Mouse (Mus musculus) CD4-positive, CD25-positive, alpha-beta regulatory T cell, adult 4 months (primary cell): ENCODE measurements around the gene Tmem11. TPM values are rescaled to one million over a fixed set of nuclear protein-coding genes. Genes with fewer than 3 reads are reported as not detected.
"Not testable (repeated sequence)": the region's sequence is repeated elsewhere in the genome, so short reads cannot be mapped to it uniquely, and the experiment has no call there.

Experiments
- ATAC-seq: one replicate; pipeline ENCODE4 v1.8.0; 2017
- polyA plus RNA-seq, 2 experiments: library from polyadenylated mRNA; unstranded; fragments of 100-300 nt; shearing (Covaris generic); gene quantifications; one replicate each; pipeline ENCODE4 v1.2.1; 2017

The Tmem11 gene
- polyA plus RNA-seq, 2 experiments from 2014 or later, result 33.2 to 36.9 TPM

DNA sequence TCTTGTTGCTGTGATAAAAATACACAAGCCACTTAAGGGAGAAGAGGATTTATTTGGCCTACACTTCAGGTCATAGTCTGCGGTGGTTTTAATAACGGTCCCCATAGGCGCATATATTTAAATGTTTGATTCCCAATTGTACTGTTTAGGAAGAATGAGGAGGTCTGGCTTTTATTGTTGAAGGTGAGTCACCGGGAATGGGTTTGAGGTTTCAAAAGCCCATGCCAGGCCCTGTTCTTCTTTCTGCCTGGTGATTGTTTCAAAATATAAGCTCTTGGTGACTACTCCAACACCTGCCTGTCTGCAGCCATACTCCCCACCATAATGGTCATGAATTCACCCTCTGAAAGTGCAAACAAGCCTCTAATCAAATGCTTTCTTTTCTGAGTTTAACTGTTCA, 1.5 kb upstream of the Tmem11 start:
- no peak for ATAC-seq

DNA sequence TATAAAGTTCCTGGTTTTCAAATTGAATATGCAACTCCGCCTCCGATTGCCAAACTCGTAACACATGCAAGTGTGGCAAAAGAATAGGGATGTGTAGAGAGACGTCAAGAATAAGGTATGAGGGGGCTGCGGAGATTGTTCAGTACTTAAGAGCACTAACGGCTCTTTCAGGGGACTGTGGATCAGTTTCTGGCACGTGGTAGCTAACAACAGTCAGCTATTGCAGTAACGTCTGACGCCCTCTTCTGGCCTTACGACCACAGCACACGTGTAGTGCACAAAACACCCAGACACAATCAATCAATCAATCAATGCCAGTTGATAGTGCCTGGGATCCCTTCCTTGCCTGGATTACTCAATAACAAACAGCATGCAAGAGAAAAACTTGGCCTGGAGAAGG, 351 bp upstream of the Tmem11 start:
- ATAC-seq, result peak; percentile 44

DNA sequence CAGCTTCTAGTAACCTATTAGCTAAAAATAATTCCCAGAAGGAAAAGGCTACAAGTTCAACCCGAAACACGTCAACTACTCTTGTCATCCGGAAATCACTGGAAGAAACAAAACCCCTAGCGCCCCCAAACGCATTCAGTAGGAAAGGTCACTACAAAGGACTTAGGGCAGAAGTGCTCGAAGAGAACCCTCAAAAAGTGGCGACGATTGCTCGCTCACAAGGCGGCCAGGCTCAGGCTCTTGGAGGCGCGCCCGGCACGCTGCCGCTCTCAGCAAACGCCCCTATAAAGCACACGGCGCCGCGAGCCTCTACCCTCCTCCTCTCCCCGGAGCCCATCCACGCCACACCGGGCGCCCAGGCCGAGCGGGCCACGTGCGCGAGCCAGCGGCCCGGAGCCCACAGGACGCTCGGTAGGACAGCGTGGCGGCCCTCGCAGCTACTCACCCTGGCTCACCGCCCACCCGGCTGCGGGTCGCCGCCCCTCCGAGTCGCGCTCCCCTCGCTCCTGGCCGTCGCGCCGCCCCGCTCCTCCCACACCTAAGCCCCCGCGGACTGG, 938 bp downstream of the Tmem11 start:
- ATAC-seq, result peak; percentile 22

DNA sequence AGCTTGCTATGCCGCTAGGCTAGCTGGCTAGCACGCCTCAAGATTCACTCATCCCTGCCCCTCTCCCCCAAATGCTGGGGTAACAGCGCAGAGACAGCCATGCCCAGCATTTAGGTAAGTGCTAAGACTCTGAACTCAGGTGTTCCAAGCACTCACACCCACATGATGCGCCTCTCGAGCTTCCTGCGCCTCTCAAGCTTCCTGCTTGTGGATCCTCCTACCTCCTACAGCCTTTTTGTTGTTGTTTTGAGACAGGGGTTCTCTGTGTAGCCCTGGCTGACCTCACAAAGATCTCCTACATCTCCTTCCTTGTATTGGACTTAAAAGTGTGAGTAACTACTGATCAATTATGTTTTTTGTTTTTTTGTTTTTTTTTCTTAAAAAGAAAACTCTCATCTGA, 6.0 kb downstream of the Tmem11 start:
- peak; percentile 68 for ATAC-seq

DNA sequence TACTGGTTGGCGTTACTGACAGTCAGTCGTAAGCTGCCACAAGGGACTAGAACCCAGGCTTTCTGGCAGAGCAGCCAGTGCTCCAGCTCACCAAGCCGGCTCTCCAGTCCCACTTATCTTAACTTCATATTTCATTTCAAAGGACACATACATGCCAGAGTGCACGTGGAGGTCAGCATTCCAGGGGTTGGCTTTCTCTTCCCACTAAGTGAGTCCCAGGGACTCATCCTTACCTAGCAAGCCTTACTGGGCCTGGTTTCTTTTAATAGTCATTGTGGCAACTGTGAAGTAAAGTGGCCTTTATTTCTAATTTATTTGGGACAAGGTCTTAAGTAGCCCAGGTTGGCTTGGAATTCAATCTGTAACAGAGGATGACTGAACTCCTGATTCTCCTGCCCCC, 7.7 kb downstream of the Tmem11 start:
- no peak for ATAC-seq

DNA sequence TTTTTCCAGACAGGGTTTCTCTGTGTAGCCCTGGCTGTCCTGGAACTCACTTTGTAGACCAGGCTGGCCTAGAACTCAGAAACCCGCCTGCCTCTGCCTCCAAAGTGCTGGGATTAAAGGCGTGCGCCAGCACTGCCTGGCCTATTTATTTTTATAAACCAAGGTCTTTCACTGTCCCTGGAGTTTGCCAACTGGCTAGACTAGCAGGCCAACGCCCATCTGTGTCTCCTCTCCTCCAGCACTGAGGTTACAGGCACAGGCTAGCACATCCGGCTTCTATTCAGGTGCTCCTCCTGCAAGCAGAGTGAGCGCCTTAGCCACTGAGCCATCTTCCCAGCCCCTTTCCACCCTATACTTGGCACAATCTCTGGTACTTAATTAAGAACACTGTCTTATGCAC, 9.6 kb downstream of the Tmem11 start:
- ATAC-seq, result not testable (repeated sequence)

DNA sequence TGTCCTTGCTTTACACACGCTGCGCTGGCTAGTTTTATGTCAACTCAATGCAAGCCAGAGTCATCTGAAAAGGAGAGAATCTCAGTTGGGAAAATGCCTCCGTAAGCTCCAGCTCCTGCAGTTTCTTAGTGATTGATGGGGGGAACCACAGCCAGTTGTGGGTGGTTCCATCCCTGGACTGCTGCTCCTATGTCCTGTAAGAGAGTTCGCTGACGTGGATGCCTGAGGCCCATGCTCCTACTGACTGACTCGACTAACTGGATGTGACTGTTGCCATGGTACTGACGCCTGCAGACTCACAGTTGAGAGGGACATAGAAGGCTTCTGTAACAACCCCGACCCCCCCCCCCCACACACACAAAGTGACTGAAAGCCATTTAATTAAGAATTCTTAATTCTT, 11.2 kb downstream of the Tmem11 start:
- ATAC-seq, result no peak

DNA sequence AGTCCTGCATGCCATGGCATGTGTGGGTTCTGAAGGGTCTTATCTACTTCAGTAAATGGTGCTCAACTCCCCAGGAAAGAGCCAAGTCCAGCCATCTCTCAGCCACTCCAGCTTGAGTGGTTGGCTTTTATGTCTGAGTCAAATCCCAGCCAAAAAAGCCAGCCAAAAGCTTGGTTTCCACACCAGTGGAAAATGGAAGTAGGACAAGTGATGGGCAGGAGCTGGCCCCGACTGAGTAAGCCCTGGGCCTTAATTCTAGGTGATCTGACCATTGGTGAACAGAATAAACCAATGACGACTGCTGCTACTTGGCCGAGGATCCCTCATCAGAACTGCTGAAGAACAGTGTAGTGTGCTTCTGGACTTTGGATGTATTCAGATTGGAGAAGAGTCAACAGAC, 11.6 kb downstream of the Tmem11 start:
- ATAC-seq, result no peak

DNA sequence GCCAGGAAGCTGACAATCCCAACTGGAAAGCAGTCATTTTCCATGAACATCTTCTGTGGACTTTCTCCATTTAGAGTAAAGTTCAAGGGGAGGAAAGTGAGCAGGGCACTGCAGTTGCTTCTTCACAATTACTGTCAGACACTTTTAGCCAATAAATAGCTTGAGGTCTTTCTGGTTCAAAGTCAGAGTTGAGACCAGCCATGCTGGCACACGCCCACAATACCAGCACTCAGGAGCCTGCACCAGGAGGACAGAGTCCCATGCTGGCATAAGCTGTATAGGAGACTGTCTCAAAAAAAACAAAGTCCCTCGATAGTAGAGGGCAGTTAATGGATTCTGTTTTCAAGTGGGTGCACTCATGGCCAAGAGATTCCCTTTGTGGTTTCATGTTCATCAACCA, 13.1 kb downstream of the Tmem11 start:
- no peak for ATAC-seq

DNA sequence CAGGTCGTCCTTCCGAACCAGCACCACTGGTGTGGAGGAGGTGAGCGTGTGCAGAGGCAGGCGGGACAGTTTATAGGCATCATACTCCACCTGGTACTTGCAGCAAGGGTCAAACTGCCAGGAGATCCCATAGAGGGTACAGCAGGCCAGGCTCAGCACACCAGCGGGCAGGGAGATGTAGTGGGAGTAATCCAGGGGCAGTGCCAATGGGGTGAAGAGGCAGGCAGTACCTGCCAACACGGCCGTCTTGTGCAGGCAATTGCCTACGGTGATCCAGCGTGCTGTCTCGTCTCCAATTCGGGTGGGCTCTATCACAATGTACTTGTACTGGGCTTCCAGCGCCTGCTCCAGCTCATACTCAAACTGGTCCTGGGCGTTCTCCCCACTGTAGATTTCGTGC, 14.2 kb downstream of the Tmem11 start:
- ATAC-seq, result no peak

DNA sequence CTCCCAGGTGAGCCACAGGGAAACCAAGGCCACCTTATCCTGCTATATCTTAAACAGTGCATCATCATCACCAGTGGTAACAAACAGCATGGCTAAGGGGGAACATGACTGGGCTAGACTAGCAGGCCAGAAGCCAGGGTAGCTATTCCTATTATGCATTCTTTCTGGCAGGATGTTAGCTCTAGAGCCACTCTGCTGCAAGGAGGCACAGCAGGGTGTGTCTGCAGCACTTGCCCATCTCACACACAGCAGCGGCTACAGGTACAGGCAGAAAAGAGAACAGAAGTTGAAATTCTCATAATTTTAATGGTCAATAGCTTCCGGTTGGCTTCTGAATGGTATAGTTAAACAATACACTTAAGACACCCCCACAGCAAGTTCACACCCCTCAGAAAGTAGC, 14.9 kb downstream of the Tmem11 start:
- ATAC-seq, result no peak

DNA sequence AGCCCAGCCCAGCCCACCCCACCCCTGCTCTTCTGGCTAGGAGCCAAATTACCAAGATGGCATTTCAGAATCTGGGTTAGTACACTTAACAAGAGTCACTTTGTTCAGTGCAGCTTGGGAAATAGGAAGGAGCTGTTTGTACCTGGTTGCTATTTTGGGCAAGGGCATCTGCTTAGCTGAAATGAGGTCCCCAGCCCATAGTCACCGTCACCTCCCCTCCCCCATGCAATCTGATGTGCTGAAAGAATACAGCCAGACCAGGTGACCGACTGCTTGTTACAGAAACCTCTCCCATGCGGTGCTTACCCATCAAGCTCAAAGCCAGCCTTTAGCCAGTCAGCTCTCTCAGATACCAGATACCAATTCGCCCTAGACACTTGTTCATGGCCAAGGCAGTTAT, 15.9 kb downstream of the Tmem11 start:
- no peak for ATAC-seq

DNA sequence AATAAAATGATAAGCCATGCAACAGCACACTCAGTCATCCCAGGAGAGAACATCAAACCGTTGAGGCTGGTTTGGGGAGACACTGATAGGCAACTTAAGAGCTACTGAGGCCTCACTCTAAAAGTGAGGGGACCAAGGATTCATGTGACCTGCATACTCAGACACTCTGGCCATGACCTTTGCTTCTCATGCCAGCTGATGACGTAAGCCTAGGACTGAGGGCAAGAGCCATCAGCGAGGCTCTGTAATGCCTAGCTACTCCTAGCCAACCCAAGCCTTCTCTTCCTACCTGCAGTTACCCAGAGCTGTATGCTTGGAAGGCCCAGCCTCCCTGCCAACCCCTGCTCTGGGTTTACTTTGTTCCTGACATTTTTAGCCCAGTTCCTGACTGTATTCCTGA, 17.1 kb downstream of the Tmem11 start:
- no peak for ATAC-seq

DNA sequence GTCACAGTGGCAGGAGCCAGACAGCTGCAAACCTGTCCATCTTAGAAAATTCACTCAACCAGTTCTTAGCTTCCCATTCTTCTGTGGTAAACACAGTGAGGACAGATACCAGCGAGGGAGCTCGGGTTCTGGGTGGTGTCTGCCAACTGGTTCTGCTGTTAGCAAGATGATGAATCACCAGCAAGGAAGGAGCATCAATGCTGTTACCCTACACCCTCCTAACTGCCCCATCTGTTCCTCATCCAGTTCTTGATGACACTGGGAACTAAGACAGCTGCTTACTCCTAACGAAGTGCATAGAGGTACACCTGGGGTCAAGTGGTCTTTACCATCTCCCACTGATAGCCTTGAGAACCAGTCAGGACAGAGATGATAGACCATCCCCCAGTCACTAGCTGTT, 22.5 kb downstream of the Tmem11 start:
- no peak for ATAC-seq

DNA sequence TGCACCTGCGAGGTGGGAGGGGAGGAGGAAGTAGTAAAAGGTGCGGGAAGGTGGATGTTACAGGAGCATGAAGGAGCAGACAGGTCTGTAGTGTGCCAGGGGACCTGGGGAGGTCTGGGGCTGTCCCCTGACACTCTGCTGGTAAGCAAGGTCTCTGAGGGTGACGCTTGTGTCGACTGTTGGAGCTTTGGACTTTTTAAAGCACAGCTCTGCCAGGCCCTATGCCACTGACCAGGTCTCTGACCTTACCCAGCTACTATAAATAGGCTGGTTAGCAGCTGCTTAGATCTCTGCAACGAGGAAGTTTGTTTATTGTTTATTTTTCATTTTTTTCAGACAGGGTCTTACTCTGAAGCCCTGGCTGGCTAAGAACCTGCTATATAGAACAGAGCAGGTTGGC, 33.7 kb downstream of the Tmem11 start:
- ATAC-seq, result no peak

DNA sequence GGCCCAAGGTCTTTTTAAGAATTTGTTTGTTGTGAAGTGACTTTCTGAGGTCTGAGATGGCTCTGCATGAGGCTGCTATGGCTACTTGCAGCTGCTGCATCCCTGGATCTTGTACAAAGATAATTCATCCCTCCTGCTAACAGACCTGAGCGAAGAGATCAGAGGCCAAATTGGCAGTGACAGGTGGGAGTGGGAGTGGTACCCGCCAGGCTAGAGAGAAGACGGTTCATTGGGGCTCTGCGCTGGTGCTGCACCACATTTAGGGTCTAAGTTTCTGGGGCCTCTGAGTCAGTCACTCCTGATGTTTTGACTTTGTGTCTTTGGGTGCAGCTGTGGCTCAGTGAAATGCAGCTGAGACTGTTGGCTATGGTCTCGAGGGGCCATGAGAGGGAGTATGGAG, 35.7 kb downstream of the Tmem11 start:
- ATAC-seq, result no peak

DNA sequence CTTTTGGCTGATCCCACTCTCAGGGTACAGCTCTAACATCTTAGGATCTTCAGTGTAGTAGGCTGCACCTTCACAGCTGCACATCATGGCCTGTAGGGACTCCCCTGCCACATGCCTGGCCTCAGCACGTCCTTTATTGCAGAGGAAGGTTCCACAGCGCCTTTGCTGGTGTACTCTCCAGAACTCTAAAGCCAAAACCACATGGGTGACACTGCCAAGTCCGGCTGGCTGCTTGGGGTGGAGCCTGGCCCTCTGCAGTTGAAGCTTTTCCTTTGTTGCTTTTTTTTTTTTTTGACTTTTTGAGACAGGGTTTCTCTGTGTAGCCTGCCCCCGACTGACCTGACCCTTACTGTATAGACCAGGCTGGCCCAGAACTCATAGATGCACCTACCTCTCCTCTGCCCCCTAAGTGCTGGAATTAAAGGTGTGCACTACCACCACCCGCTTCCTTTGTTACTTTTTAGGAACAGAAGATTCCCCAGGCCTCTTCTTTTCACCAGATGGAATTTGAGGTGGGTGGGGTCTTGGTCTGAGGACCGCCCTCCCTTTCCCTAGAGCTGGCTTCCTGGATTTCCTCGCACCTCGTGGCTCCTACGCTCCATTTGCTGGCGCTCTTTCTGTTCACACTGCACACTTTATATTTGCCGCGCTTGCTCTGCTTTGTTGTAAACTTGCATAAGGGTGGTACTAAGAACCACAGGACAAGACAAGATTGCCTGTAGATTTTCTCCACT, 37.4 kb downstream of the Tmem11 start:
- ATAC-seq, result no peak

DNA sequence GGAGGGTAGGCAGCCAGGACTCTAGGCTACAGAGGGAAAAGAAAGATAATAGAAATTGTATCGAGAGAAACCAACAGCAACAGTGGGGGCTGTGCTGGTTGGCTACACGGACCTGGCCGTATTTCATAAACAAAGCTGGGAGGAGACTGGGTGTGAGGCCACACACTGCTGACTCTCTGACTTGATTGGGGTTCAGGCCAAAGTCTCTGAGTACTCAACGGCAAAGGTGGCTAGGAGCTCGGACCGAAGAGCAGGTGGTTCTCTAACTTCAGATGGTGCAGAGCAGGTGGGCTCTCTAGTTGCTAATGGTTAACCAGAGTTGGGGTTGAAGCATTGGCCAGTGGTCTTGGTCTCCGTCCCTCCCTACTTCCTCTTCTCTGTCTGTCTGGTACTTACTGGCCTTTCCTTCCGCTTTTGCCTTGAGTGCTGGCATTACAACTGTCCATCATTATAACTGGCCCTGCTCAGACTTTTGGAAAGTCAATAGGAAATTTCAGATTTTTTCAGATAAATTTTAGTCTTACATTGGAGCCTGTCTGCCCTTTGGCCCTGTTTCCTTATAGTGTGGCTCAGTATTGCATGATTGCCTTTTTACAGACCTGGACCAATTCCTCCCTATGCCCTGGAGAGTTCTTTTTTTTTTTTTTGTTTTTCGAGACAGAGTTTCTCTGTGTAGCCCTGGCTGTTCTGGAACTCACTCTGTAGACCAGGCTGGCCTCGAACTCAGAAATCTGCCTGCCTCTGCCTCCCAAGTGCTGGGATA, 41.2 kb downstream of the Tmem11 start:
- ATAC-seq, result no peak

DNA sequence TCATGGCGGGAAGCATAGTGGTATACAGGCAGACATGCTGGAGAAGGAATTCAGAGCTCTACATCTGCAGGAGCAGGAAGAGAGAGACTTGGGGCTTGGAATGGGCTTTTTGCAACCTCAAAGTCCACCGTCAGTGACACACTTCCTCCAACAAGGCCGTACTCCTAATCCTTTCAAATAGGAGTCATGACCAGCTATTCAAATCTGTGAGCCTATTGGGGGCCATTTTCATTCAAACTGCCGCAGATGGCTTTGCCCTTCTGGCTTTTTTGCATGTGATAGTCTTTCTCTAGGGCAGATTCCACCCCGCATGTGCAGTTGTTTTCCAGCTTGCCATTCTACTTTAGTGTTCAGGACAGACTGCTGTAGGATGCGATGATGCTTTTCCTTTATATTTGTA, 42.2 kb downstream of the Tmem11 start:
- no peak for ATAC-seq

DNA sequence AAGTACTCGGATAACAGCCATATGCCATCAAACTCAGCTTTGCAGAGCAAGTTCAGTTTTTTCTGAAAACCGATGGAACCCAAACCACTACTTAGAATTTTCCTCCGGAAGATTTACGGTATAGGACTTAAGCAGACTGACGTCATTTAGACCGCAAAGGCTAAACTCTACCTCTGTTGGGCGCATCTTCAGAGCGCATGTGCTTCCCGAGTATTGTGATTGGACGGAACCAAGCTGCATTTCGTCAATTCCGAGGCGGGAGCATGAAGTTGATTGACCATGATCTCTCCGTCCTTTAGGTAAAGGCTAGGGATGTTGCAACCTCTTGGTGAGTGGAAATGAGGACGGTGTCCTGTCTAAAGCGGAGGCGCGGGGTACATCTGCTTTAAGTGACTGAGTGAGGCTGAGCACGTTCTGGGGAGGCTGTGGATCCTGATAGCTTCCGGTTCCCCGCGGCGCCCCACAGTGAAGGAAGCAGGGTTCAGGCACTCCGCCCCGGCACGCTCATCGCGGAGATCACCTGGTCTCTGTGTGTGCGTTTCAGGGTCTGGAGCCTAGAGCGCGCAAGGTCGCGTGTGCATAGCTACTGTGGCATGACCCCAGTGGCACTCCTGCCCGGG, 48.5 kb downstream of the Tmem11 start, which contains the start of gene Dhrs7b:
Gene Dhrs7b, plus strand, starts transcription at position 199 of the 620 bp plus-strand sequence.
- peak; percentile 96 for ATAC-seq

DNA sequence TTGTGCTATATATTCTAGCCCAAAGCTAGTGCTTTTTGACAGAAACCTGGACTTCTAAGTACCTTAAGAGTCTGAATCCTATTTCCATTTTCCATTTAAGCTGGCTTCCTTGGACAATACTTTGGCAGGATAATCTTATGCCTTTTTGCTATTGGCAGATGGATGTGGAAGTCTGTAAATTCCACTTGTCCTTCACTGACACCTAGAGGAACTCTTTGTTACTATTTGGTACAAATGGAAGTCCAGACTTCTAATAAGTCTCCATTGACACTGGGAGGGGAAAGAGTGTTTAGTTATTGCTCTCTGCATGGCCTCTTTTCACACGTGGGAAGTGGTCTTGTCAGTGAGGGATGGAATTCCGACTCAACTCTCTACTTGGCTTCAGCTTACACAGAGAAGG, 50.2 kb downstream of the Tmem11 start:
- no peak for ATAC-seq

DNA sequence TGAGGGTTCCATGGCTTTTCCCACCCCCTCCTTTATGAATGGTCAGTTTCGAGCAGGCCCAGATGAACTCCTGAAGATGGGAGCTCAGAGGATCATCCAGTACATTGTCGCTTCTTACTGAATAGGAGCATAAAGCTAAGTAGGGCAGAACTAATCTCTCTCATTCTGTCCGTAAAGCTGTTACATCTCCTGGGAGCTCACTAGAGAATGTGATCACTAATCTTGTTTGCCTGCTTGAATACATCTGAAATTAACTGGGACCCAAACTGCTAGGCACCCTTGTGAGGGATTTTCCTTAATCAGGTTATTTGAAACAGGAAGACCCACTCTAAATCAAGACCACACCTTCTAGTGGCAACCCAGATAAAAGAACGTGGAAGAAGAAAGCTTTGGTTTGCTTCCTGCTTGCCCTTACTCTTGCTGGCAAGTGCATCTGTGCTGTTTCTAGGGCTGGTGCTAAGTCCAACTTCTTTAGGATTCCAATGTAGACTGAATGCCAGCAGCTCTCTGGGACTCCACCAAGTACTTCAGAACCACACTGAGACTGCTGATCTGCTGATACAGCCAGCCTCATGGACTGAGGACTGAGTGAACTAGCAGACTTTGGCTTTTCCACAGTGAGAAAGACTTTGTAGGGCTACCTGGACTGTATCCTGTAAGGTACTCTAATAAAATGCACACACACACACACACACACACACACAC, 51.7 kb downstream of the Tmem11 start:
- no peak for ATAC-seq

DNA sequence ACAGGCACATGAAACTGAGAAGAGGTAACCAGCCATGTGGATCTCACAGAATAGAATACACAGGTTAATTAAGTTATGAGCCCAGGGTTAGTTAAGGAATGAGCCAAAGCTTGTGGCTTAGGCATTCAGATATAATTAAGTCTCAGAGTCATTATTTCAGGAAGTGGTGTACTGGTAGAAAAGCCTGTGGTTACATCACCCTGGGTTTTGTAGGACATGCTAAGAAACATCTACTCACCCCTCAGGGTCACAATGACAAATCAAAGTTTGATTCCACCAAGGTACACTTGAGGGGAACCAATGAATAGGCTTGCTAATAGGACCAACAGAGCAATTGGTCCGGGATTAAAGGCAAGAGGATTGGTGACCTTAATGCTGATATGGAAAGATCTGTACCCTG, 52.4 kb downstream of the Tmem11 start:
- ATAC-seq, result no peak
